8 mouse cellular contexts compared by ENCODE assay signal in the genomic region with DNA sequence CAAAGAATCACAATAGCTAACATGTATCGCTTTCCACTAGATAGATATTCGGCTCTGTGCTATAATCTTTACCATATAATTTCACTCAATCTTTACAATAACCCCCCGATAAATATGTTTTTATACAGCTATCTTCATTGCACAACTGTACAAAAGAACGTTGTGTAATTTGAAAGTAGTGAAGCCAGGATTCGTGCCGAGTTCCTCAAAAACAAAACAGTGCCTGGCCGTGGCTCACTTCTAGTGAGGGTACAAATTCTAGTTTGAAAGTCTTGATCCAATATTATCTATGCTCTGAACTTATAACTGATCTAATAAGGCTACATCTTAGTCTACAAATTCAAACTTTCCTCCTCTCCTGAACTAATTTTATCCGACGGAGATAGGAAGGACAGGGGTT. TPM values are rescaled to one million over a fixed set of nuclear protein-coding genes. Genes with fewer than 3 reads are reported as not detected.
DNase-seq lines count a peak whose midpoint lies in the region; ATAC-seq and TF ChIP-seq lines count a peak whose summit lies in the region.

No protein-coding gene starts in this region.

- DNase-seq in lung, adult 18-20 months: no peak
- DNase-seq in forebrain, embryonic 10.5 days (ENCODE audit: extremely low spot score, low spot score): no peak
- no peak for DNase-seq in limb, embryonic 14.5 days (ENCODE audit: low spot score)
- DNase-seq in left cerebral cortex, adult 9 months (ENCODE audit: low spot score in 2 of 2): no peak
- no peak for DNase-seq in c-Kit-positive CD71-positive TER-119-positive erythroid progenitor cells, embryonic 14.5 days (ENCODE audit: low spot score)
- no peak for DNase-seq in cerebellum, adult 9-11 months

- H3K4me1 ChIP-seq in lung, embryonic 15.5 days: peaks cover 13% of the 10 kb centered on the region
- H3K4me1 ChIP-seq in forebrain, embryonic 10.5 days: peaks cover 26% of the 10 kb centered on the region
- H3K4me1 ChIP-seq in limb, embryonic 14.5 days (ENCODE audit: control insufficient read depth, insufficient read depth, low read length): peaks cover 3% of the 10 kb centered on the region; the same call in 1 of the 2 replicates
- no peaks in the 10 kb centered on the region for H3K4me1 ChIP-seq in small intestine, adult 2 months (ENCODE audit: control insufficient read depth, insufficient read depth, insufficient read length, low read length)

- ATAC-seq in lung, embryonic 15.5 days (ENCODE audit: borderline replicate concordance, extremely low read depth, low FRiP score, low TSS enrichment): no peak
- ATAC-seq in limb, embryonic 14.5 days (ENCODE audit: low FRiP score, low read depth): no peak

- no peak for TF ChIP-seq CTCF in small intestine, adult 2 months (IDR thresholded peaks at IDR 0.05; ENCODE audit: extremely low read depth, insufficient read length, insufficient replicate concordance, low read depth, low read length)

- no peaks in the 10 kb centered on the region for H3K27me3 ChIP-seq in lung, embryonic 15.5 days
- H3K27me3 ChIP-seq in forebrain, embryonic 10.5 days (ENCODE audit: poor library complexity, severe bottlenecking): no peaks in the 10 kb centered on the region
- no peaks in the 10 kb centered on the region for H3K27me3 ChIP-seq in limb, embryonic 14.5 days (ENCODE audit: control insufficient read depth, insufficient read depth, low read length)
- H3K27me3 ChIP-seq in small intestine, adult 2 months (ENCODE audit: control insufficient read depth, insufficient read depth, low read length): peaks cover 13% of the 10 kb centered on the region

- H3K9ac ChIP-seq in lung, embryonic 15.5 days: peak overlapping the region; percentile 94
- peak overlapping the region; percentile 89 for H3K9ac ChIP-seq in limb, embryonic 14.5 days (ENCODE audit: low read depth, low read length, severe bottlenecking)

- H3K36me3 ChIP-seq in lung, embryonic 15.5 days: no peaks in the 10 kb centered on the region
- H3K36me3 ChIP-seq in forebrain, embryonic 10.5 days (replicated peaks): peaks cover 11% of the 10 kb centered on the region; the same call in 1 of the 2 replicates
- no peaks in the 10 kb centered on the region; the same call in 1 of the 2 replicates for H3K36me3 ChIP-seq in limb, embryonic 14.5 days (ENCODE audit: control insufficient read depth, insufficient read depth, low read length)
- no peaks in the 10 kb centered on the region for H3K36me3 ChIP-seq in small intestine, adult 2 months (ENCODE audit: control insufficient read depth, insufficient read depth, low read length)

- H3K9me3 ChIP-seq in lung, embryonic 15.5 days: no peaks in the 10 kb centered on the region
- H3K9me3 ChIP-seq in forebrain, embryonic 10.5 days: no peaks in the 10 kb centered on the region
- H3K9me3 ChIP-seq in limb, embryonic 14.5 days (ENCODE audit: control insufficient read depth, low read length): no peaks in the 10 kb centered on the region

- WGBS in lung, embryonic 15.5 days: 11% methylated on average over 9 of the region's 9 CpGs
- WGBS in forebrain, embryonic 10.5 days: 18% methylated on average over 9 of the region's 9 CpGs
- WGBS in limb, embryonic 14.5 days: 14% methylated on average over 9 of the region's 9 CpGs
- WGBS in small intestine, adult 2 months: 5% methylated on average over 9 of the region's 9 CpGs

- TF ChIP-seq POLR2A in limb, embryonic 14.5 days (IDR thresholded peaks at IDR 0.05; ENCODE audit: borderline replicate concordance, extremely low read depth, insufficient read depth, insufficient read length): no peak
- no peak for TF ChIP-seq POLR2A in small intestine, adult 2 months (IDR thresholded peaks at IDR 0.05; ENCODE audit: low read depth, low read length)

- peak overlapping the region; percentile 72 for H3K27ac ChIP-seq in lung, embryonic 15.5 days
- H3K27ac ChIP-seq in forebrain, embryonic 10.5 days: peak overlapping the region; percentile 99
- H3K27ac ChIP-seq in limb, embryonic 14.5 days (replicated peaks; ENCODE audit: low read depth, low read length): peak overlapping the region; percentile 75
- peak overlapping the region; percentile 6; the same call in 1 of the 2 replicates for H3K27ac ChIP-seq in small intestine, adult 2 months (ENCODE audit: insufficient read depth, low read depth, low read length)

- peak overlapping the region; percentile 93 for H3K4me3 ChIP-seq in lung, embryonic 15.5 days
- H3K4me3 ChIP-seq in forebrain, embryonic 10.5 days: peak overlapping the region; percentile 91
- peak overlapping the region; percentile 81 for H3K4me3 ChIP-seq in limb, embryonic 14.5 days (replicated peaks; ENCODE audit: low read length)
- H3K4me3 ChIP-seq in small intestine, adult 2 months (ENCODE audit: low read depth, low read length): peak overlapping the region; percentile 70

- H3K4me2 ChIP-seq in lung, embryonic 15.5 days: peak overlapping the region; percentile 92
- H3K4me2 ChIP-seq in limb, embryonic 14.5 days (replicated peaks; ENCODE audit: low read depth, low read length, severe bottlenecking): peak overlapping the region; percentile 61

RNA-seq across cellular contexts. Expression of gene Cdc40, which starts 0.8 kb away (rescaled TPM):
- 30.5 and 32.7 TPM in 2 replicates for polyA plus RNA-seq in lung, embryonic 15.5 days (2015; fragmentation: Nextera tagmentation; extraction: Ambion mirVana)
- 34.2 and 36.4 TPM in 2 replicates for polyA plus RNA-seq in forebrain, embryonic 10.5 days (2016; fragmentation: Nextera tagmentation; extraction: Ambion mirVana)
- polyA plus RNA-seq in limb, embryonic 14.5 days (2012; rRNA removed): 23.8 and 24.0 TPM in 2 replicates
- 26.7 and 31.6 TPM in 2 replicates for polyA plus RNA-seq in limb, embryonic 14.5 days (2014; fragmentation: Nextera tagmentation; extraction: Ambion mirVana)
- polyA plus RNA-seq in small intestine, adult 2 months (2012; rRNA removed): 8.0 and 12.5 TPM in 2 replicates

RNA-seq across cellular contexts. Expression of gene Wasf1, which starts 0.9 kb away (rescaled TPM):
- 10.0 and 10.7 TPM in 2 replicates for polyA plus RNA-seq in lung, embryonic 15.5 days (2015; fragmentation: Nextera tagmentation; extraction: Ambion mirVana)
- 43.8 and 49.1 TPM in 2 replicates for polyA plus RNA-seq in forebrain, embryonic 10.5 days (2016; fragmentation: Nextera tagmentation; extraction: Ambion mirVana)
- polyA plus RNA-seq in limb, embryonic 14.5 days (2012; rRNA removed): 17.1 and 20.2 TPM in 2 replicates
- polyA plus RNA-seq in limb, embryonic 14.5 days (2014; fragmentation: Nextera tagmentation; extraction: Ambion mirVana): 16.8 and 23.9 TPM in 2 replicates
- polyA plus RNA-seq in small intestine, adult 2 months (2012; rRNA removed): 0.87 and 1.3 TPM in 2 replicates

Comparison
In these comparisons a context has a peak if more than half of its experiments do, and no peak if none do; other contexts are left out.
1. H3K27ac ChIP-seq: peak in every context shown above with its lines; median percentile 99 in forebrain, embryonic 10.5 days; 75 in limb, embryonic 14.5 days; 72 in lung, embryonic 15.5 days; 6 in small intestine, adult 2 months.